Mouse (Mus musculus) urinary bladder, adult 18-20 months (tissue): ENCODE data around the gene Plxna4.
"Not testable (repeated sequence)": the region's sequence is repeated elsewhere in the genome, so short reads cannot be mapped to it uniquely, and the experiment has no call there.

Experiments used
- DNase-seq, 2 experiments: peaks; one replicate each; pipeline ENCODE4 v3.0.0; 2022; ENCODE audit warnings: low spot score in 2 of 2, mixed read lengths in 2 of 2

The Plxna4 gene

DNA sequence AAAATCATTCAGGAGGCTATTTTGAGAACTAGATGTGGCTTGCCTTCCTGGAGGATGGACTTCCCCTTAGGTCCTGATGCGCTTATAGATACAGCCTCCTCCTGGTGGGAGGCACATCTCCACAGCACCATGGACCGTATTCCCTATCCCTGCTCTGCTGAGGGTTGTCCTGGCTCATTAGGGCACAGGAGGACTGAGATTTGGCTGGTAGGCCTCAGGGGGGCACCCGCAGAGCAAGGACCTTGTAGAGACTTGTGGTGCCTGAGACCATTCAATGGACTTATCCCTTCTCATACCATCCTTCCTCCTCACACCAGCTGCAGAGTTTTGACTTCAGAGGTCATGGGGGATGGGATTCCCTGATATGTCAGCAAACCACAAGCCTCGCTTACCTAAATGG lies 47.8 kb downstream of the Plxna4 start:
- DNase-seq: no peak

DNA sequence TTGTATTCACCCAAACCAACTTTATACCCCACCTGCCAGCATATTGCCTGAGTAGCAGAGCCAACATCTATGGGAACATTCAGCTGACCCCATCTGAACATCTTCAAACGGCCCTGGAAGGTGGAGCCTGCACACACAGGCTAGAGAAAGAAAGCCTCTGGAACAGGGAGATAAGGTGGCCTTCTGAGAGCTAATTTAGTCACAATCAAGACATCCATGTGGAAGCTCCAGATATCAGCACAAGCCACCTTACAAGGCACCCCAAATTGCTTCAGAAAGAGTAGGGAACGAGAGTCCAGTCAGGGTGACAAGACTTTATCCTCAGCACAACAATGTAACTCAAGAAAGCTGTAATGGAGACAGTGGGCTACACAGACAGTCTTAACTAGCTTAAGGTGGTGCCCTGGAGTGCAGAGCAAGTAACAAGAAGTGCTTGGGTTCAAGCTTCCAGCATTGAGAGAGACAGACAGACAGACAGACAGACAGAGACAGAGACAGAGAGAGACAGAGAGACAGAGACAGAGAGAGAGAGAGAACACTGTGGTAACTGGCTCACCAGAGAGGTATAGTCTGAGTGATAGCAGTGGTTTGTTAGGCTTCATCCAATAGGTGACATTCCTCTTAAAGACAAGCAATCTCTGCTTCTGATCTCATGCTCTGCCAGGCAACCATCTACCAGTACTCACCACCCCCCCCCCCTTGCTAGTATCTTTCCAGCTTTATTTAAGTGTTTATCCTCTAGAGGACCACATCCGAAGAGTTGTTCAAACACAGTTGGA lies 53.8 kb downstream of the Plxna4 start:
- DNase-seq: no peak

DNA sequence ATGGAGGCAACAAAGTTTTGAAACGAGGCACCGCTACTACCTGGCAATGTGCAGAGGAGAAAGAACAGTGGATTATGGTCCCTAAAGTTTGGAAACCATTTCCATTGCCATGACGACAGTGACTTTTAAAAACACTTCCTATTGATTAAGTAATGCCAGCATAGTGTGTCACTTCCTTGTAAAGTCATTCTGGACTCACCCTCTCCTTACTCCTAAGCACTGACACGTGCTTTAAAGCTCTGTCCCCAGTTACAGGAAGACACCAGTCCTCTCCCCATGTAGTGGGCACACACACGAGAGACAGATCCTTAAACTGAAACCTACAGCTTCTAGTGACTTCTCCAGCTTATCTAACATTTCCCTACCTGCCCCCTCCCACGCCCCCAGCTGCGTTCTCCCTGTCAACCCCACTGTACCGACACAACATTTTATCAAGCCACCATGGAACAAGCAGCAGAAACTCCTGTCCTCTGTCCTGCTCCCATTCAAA lies 59.9 kb downstream of the Plxna4 start:
- DNase-seq: no peak

DNA sequence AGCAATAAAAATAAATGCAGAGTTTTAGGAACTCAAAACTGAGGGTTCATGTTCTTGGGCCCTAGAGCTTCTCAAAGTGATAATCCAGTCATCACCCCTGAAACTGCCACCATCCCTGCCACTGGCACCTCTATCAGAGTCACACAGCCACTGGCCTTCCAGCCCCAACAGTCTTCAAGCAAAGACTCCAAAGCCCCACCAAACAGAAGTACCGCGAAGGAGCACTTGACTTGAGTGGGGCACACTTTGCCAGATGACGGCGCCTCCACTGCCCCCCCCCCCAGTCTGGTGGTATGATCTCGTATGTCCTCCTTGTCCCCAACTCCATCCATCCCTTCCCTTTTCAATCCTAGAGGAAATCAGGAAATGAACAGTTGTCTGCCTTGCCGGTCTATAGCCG lies 60.5 kb downstream of the Plxna4 start:
- no peak for DNase-seq

DNA sequence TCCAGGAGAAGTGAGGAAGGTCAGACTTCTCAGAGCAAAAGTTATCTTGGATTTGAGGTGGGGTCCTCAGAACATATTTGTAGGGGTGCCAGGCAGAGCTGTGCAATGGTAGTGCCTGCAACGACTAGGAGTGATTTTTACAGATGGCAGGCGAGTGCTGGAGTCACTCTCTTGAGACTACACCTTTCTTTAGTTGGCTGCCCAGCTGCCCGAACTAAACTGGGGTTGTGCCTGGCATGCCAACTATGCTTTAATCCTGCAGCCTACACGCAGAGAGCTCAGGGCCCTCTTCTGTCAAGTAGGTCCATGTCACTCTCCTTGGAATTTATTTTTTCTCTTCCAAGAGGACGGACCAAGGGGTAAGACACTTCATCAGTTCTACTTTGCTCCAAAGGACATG lies 61.2 kb downstream of the Plxna4 start:
- DNase-seq: no peak

DNA sequence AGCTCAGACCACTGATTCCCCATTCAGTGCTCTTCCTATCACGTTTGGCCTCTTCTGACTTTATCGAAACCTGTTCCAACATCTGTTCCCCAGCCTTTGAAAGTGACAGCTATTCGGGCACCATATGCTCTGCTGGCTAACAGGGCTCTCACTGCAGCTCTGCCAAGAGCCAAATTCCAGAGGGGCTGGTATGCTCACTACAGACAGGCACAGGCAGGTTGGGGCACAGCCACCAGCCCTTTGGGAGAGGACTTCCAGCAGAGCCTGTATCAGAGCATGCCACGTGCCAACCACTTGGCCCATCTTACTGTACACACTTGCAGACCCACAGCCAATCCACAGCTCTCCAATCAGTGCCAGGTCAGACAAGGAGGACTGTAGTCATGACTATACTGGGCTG lies 67.9 kb downstream of the Plxna4 start:
- no peak for DNase-seq

DNA sequence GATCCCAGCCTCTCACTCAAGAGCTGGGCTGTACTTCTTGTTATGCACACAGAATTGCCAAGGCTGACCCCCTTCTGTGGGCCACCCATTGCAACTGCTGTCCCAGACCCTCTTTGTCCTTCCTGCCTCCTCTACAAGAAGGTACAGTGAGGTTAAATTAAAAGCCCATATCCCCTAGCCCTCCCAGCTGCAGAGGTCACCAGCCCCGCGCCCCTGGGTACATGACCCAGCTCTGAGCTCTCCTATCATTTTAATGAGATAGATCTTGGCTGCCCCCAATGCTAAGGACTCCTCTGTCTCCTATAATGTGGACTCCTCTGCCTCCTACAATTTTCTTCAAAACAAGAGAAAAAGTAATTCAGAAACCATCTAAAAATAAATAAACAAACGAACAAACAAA lies 69.4 kb downstream of the Plxna4 start:
- no peak for DNase-seq

DNA sequence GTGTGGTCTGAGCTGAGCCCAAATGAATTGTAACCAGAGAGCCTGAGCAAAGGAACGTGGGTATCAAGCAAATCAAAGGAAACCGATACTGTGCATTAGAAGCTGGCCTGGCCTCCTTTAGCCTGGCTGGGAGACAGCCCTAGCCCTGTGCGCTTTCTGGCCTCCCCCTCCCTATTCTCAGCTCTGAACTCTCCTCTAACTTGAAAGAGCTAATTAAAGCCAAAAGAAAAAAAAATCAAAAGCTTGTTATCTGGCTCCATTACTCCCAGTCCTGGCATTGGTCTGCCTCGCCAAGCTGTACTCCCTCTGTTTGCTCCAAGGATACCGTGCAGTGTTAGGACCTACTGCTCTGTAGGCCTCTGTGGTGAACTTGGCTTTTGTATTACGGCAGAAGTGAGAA lies 73.9 kb downstream of the Plxna4 start:
- no peak for DNase-seq

DNA sequence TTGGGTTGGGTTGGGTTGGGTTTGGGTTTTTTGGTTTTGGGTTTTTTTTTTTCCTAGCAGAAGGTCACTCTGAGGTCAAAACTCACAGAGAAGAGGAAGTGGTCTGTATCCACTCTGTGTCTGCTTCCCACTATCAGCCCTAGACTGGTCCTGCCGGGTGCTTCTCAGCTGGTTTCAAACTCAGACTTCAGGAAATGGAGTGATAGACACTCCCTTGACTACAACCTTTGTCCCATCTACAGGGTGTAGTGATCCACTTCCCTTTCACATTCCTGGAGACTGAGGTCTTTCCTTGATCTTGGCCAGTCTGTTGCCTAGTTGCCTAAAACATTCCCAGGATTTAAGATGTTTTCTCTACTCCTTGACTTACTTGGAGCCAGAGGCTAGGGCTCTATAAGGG lies 76.0 kb downstream of the Plxna4 start:
- no peak for DNase-seq

DNA sequence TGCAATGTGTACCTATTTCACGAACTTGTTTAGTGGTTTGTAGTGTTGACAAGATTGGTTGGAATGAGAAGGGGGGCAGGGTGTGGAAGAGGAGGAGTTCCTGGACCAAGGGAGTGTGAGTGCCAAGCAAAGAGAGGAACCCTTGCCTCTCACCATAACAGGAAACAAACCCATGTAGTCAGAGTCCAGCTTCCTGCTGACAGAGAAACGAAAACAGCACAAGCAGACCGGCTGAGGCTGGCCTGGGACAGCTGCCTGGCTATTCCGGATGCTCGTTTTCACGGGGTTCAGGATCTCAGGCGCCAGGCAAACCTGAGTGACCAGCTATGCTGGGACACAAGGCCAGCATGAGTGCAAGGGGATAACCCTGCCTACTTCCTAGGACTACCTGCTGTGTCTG lies 77.1 kb downstream of the Plxna4 start:
- no peak for DNase-seq

DNA sequence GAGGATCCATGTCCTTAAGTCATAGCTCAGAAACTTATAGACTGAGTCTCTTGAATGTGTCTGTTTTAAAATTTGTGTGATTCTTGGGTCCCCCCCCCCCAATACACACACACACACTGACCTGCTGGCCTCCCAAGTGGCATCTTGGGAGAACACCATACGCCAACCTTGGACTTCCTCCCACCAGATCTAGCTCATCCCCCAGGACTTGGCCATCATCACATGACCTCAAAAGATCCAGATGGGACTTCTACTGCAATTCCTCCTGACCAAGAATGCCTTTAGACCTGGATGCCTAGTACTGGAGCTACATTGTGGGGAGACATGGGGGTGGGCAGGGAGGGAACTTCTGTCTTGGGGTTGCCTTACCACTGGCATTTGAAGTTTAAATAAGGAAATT lies 77.5 kb downstream of the Plxna4 start:
- no peak for DNase-seq

DNA sequence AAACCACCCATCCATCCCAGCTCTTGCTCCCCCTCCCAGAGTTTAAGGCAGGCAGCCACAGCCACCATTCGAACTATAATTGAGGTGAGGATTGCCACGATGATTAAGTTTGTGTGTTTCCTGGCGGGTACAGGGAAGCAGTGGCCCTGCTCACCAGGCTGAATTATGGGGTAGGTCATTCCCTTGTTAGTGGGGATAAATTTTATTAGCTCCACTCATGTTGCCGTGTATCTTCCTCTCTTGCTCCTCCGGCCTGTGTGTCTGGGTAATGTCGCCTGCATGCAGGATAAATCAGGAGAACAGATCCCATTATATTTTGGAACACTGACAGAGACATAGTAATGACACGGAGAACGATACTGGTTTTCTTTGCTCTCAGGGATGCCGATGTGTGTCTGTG lies 78.9 kb downstream of the Plxna4 start:
- no peak for DNase-seq

DNA sequence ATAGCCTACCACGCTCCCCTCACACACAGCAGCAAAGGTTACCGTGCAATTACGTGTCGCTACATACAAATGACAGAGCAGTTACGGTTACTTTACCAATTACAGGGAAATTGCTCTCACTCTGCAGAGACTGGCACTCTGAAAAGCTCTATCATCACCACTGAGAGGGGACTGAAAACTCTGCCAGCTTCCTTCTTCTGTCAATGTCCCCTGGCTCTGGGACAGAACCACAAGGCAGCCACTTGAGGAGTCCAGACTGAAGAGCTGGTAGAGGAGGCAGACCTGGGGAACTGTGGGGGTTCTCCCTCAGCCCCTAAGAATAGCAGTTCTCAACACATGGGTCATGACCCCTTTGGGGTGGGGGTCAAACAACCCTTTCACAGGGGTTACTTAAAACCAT lies 83.0 kb downstream of the Plxna4 start:
- no peak for DNase-seq

DNA sequence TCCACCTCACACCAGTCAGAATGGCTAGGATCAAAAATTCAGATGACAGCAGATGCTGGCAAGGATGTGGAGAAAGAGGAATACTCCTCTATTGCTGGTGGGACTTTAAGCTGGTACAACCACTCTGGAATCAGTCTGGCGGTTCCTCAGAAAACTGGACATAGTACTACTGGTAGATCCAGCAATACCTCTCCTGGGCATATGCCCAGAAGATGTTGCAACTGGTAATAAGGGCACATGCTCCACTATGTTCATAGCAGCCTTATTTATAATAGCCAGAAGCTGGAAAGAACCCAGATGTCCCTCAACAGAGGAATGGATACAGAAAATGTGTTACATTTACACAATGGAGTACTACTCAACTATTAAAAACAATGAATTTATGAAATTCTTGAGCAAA lies 86.8 kb downstream of the Plxna4 start:
- not testable (repeated sequence) for DNase-seq

DNA sequence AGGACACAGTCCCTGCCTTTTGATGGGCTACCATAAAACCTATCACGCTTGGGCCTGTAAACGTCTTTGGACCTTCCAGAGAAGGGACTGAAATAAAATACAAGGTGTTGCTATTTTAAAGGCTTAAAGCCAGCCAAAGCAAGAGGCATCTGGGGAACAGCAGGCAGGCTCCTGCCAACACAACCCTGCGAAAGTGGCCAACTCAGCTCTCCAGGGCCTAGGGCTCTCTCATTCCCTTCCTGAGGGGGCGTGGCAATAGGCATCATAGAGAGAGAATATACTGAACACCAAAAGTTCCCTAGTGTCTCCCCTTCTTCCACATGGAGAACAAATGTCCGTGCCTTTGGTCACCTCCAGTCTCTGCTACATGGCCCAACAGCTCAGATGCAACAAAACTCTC lies 89.9 kb downstream of the Plxna4 start:
- no peak for DNase-seq

DNA sequence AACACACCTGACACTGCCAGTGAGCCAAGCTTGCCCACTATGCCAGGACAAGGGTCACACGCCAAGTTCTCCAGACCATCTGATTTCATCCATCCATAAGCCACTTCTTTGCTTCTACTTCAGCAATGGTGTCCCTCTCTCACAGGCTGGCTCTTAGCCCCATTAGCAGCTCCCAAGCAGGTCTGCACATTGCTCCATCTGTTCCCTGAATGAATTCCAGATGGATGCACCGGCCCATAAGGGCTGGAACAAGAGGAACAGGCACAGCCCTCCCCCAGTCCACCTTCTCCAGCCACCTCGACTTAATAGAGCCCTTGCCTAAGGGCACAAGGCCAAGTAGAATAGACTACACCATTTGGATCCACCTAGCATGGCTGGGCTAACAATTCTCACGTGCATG lies 91.9 kb downstream of the Plxna4 start:
- DNase-seq: no peak

DNA sequence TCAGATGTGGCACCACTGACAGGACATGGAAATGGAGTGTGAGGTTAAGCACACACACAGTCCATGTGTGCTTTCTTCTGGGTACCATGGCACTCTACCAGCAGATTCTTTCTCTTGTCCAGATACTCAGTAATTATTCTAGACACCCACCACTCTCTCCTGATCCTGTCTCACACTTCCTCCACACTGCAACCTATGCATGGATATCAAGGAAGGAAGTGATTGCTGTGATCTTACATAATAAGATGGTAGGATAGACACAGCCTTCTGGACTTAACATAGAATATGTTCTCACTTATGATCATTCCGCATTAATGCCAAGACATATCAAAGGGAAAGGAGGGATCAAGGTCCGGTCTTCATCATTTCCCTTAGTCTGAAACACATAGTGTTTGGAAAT lies 92.5 kb downstream of the Plxna4 start:
- DNase-seq: no peak

DNA sequence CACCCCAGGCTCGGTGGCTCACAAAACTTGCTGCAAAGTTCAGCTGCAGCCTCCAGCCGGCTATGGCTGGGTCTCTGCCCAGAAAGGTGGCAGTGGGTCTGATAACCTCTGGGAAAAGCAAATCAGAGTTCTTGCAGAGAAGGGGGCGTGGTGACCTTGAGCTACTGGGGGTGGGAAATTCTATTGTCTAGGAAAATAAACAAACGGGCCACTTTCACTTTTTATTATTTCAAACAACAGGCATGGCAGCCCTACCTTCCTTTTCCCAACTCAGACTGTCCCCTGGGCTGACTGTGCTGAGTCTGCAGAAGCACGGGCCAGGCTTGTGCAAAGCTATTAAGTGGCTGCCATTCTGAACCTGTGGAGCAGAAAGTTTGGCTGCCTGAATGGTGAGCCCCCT lies 94.4 kb downstream of the Plxna4 start:
- DNase-seq: no peak

DNA sequence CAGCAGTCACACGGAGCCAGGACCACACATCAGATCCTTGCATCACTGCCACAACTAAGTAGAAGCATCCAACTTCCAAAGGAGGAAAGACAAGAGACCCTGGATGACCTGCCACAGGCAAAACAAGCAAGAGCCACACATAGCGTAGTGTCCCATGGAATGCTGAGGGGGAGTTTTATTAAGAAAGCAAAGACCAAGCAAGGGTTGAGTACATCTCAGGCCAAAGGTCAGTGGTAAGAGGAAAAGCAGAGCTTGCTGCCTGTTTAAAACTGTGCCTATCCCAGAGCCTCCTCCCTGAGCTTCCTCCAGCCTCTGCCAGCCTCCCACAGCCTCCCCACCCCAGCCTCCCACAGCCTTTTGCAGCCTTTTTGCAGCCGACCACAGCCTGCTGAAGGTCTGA lies 100.9 kb downstream of the Plxna4 start:
- no peak for DNase-seq

DNA sequence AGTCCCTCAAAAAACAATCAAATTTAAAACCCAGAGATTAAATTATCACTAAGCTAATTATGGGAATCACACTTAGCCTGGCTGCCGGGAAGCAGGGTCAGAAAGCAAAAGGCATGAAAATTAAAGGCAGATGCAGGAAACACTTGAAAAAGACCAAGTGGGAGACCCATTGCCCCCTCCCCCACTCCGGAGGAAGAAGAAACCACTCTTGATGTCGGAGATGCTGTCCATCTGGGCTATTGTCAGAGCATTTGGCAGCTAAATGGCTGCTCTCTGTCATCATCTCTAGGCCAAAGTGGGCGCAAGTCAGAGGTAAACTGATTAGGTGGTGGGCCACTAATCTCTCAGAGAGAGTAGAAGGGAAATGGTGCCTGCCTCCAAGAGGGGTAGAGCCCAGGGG lies 105.5 kb downstream of the Plxna4 start:
- DNase-seq: no peak

DNA sequence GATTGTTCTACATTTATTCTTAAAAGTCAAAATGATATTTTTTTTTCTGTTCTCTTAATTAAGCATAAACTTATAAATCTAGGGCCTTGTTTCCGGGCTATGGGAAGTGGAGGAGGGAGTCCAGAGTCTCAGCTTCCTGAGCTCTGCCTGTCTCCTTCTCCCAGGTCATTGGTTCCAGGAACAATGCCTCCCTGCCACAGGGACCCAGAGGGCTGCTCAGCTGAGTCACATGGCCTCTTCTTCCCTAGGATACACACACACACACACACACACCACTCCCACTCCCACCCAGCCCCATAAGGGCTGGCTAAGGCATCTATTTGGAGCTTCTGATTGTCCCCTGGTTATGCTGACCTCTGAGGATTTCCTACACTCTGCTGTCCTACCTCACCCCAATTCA lies 107.3 kb downstream of the Plxna4 start:
- DNase-seq: no peak

DNA sequence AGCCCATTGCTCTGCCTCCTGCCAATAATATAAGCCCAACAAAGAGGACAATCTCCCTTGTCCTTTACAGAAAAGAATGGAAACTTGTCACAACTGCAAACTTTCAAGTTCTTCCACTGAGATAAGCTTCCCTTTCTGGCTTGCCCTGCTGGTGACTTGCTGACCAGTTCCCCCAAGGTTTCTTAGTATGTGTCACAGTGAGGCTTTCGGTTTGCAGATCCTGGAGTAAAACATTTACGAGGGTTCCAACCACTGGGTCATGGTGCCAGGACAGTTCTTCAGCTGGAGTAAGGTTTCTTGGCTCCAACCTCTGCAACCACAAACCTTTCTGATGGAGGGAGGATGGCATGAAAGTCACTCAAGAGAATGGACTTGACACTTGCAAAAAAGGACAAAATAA lies 108.2 kb downstream of the Plxna4 start:
- DNase-seq: no peak

DNA sequence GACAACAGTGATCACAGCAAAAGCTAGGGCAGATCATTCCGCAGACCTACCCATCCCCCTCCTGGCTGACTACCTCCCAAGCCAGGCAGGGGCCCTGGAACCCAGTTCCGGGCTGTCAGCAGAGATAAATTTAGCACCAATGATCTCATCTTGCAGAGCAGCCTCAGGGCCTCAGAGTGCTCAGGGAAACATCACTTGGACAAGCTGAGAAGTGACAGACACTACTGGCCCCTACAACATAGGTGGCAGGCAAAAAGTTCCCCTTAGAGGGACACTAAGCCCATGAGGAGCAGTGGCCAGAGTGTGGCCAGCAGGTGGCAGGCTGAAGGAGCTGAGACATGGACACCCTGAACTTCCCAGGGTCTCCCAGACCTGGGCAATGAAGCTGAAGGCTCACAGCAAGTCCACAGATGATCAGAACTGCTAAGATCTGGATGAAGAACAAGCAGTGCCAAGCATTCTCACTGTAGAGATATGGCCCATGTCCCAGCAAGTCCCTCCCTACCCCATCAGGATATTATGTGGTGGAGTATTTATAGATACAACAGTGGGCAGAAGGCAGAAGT lies 108.7 kb downstream of the Plxna4 start:
- peak; percentile 8 to 11 for DNase-seq

DNA sequence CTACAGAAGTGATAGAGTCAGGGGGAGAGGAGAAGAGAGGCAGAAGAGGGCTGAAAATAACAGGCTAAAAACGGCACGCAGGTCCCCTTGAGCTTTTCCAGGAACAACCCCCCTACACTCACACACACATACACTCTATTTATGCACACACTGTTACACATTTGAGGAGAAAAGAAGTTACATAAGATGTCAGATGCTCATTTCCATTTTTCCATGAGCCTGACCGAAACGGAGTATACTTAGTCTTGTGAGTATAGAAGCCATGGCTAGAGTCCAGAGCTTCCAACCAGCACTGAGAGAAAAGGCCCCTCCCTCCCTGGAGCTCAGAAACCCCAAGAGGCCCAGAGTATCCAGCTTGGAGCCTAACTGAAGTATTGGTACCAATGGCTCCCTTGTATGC lies 112.0 kb downstream of the Plxna4 start:
- DNase-seq: no peak
